Mouse (Mus musculus) C2C12 (cell line): ENCODE measurements around the gene Eid2. TPM values are rescaled to one million over a fixed set of nuclear protein-coding genes. Genes with fewer than 3 reads are reported as not detected.
A peak's percentile ranks its signal among the peaks of the same experiment; 100 is the strongest.

Experiments used
- H3K27me3 ChIP-seq: one replicate; pipeline ENCODE4 v1.6.1; 2011; ENCODE audit not compliant: control insufficient read depth, insufficient read depth, insufficient read length
- H3K36me3 ChIP-seq: one replicate; pipeline ENCODE4 v1.6.1; 2011; ENCODE audit not compliant: control insufficient read depth, insufficient read depth
- H3K4me3 ChIP-seq: one replicate; pipeline ENCODE4 v1.5.1; 2011; ENCODE audit warnings: mild to moderate bottlenecking, control low read depth; ENCODE audit not compliant: poor library complexity, insufficient read depth, severe bottlenecking
- H3K79me2 ChIP-seq: one replicate; pipeline ENCODE4 v1.6.1; 2011; ENCODE audit not compliant: control insufficient read depth, insufficient read depth
- H3K79me3 ChIP-seq: one replicate; pipeline ENCODE4 v1.6.1; 2011; ENCODE audit warnings: low read depth, control low read depth
- H3ac ChIP-seq: one replicate; pipeline ENCODE3; 2011; ENCODE audit warnings: low read depth; ENCODE audit not compliant: control insufficient read depth, insufficient read length
- CEBPB ChIP-seq: IDR thresholded peaks from one replicate; pipeline ENCODE4 v1.6.1; 2011; ENCODE audit warnings: low read depth, mild to moderate bottlenecking, control low read depth, moderate library complexity
- CTCF ChIP-seq: IDR thresholded peaks from one replicate; pipeline ENCODE4 v1.5.1; 2011; ENCODE audit not compliant: control insufficient read depth, insufficient read depth, insufficient read length
- FOSL1 ChIP-seq: IDR thresholded peaks from one replicate; pipeline ENCODE4 v1.8.0; 2011; ENCODE audit warnings: mild to moderate bottlenecking, low read length; ENCODE audit not compliant: poor library complexity, insufficient read depth, severe bottlenecking
- MAX ChIP-seq: IDR thresholded peaks from one replicate; pipeline ENCODE4 v1.6.1; 2011; ENCODE audit warnings: mild to moderate bottlenecking, control low read depth
- MYOD1 ChIP-seq: IDR thresholded peaks from one replicate; pipeline ENCODE4 v1.6.1; 2011; ENCODE audit warnings: low read depth; ENCODE audit not compliant: control insufficient read depth, insufficient read length
- MYOG ChIP-seq: IDR thresholded peaks from one replicate; pipeline ENCODE4 v1.6.1; 2011; ENCODE audit not compliant: control insufficient read depth, insufficient read length; ENCODE audit errors: extremely low read depth
- USF1 ChIP-seq: IDR thresholded peaks from one replicate; pipeline ENCODE4 v1.6.1; 2011; ENCODE audit warnings: low read depth, mild to moderate bottlenecking, control low read depth, moderate library complexity
- polyA plus RNA-seq: library from polyadenylated mRNA; unstranded; fragments of >200 nt; fragmentation: generic; extraction: Trizol; gene quantifications from one replicate; pipeline ENCODE4 v1.2.1, GENCODE M21; 2012; ENCODE audit warnings: missing spikeins

Gene Eid2
- polyA plus RNA-seq, 1 experiment, result 6.9 TPM

DNA sequence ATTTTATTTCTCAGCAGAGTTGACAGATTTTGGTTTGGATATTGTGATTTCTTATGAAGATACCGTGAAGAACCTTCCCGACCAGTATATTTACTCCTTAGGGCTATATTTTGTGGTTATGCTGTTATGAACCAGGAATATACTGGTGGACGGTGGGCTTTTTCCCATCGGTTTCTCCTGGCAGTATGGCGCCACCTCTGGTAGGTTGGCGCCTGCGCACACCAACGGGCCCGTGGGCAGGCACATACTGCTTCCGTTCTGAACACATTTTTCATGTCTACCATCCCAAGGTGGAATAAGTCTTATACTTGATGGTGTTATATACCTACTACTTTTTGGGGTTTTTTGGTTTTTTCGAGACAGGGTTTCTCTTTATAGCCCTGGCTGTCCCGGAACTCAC lies 1.7 kb downstream of the Eid2 start:
- H3K79me2 ChIP-seq, result no peaks in the 10 kb centered on the region
- H3K4me3 ChIP-seq, result no peak overlapping the region
- no peak overlapping the region for H3ac ChIP-seq
- H3K27me3 ChIP-seq, result no peaks in the 10 kb centered on the region
- H3K36me3 ChIP-seq, result no peaks in the 10 kb centered on the region
- no peaks in the 10 kb centered on the region for H3K79me3 ChIP-seq
- TF ChIP-seq MYOG (no peak), FOSL1 (no peak), CTCF (no peak)

DNA sequence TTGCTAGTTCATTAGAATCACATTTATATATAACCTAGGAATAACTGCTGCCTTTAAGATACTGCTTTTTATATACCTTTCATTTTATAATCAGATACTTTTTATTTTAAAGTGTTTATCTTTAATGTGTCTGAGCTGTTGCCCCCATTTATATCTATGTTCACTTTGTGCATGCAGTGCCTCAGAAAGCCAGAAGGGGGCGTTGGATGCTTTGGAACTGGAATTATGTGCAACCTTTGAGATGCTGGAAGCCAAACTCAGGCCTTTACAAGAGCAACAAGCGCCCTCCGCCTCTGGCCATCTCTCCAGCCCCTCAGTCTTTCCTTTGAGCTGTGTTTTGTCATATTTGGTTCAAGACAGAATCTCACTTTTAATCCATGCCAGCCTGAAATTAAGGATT lies 4.1 kb downstream of the Eid2 start:
- Histone ChIP-seq H3K36me3 (no peaks in the 10 kb centered on the region), H3K79me2 (no peaks in the 10 kb centered on the region)
- no peak for TF ChIP-seq CTCF
- TF ChIP-seq MAX, result no peak
- no peak for TF ChIP-seq MYOD1
- TF ChIP-seq USF1, result no peak
- no peak for TF ChIP-seq MYOG
- no peak for TF ChIP-seq FOSL1
- TF ChIP-seq CEBPB, result no peak

DNA sequence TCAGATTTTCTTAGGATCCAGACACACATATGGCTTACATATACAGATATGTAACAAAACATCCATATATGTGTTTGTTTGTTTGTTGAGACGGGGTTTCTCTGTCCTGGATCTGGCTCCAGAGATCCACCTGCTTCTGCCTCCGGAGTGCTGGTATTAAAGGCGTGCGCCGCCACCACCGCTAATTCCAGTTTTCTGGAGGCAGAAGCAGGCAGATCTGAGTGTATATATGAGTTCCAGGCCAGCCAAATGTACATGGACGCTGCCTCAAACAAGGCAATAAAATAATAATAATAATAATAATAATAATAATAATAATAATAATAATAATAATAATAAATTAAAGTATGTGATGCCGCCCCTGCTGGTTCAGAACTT lies 9.5 kb downstream of the Eid2 start:
- Histone ChIP-seq H3K4me3 (no peak overlapping the region), H3K79me2 (no peaks in the 10 kb centered on the region), H3K79me3 (no peaks in the 10 kb centered on the region), H3ac (no peak overlapping the region), H3K27me3 (no peaks in the 10 kb centered on the region), H3K36me3 (no peaks in the 10 kb centered on the region)
- TF ChIP-seq MYOD1, result no peak
- TF ChIP-seq MAX, result no peak
- no peak for TF ChIP-seq MYOG
- no peak for TF ChIP-seq USF1
- TF ChIP-seq FOSL1, result no peak
- TF ChIP-seq CTCF, result no peak
- TF ChIP-seq CEBPB, result no peak

More for the DNA sequence above, 4.1 kb downstream of the Eid2 start:
- no peaks in the 10 kb centered on the region for H3K27me3 ChIP-seq
- no peaks in the 10 kb centered on the region for H3K79me3 ChIP-seq
- H3ac ChIP-seq, result no peak overlapping the region
- H3K4me3 ChIP-seq, result no peak overlapping the region

DNA sequence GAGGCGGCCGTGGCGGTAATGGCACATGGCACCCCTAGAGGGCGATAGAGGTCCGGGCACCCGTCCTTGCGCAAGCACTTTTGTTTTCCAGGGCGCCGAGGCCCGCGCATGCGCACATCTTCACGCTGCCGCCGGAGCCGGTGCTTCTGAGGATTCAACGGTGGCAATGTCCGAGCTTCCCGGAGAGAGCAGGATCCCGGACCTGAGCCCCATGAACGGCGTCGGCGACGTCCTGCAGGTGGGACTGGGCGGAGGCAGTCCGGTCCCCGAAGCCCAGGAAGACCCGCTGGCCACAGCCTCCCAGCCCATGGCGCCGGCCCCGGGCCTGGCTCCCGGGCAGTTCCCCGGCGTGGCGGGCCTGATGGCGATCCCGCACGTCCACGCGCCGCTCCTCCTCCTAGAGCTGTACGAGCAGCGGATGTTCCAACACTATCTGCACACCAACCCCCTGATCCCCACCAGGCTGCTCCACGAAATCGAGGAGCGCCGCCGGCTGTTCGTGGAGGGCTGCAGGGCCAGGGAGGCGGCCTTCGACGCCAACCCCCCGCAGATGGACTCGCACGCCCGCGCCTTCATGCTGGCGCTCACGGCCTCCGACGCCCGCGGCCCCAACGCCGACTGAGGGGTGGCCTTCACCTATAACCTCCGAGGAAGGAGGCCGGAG lies 10.1 kb downstream of the Eid2 start, which contains the start of gene Eid2b:
TSS of gene Eid2b (plus strand) at position 125 of the 664 bp plus-strand sequence.
- H3K79me2 ChIP-seq, result no peaks in the 10 kb centered on the region
- TF ChIP-seq FOSL1 (no peak), CTCF (peak; percentile 88), MAX (peak; percentile 2), USF1 (no peak), CEBPB (peak; percentile 94), MYOG (no peak), MYOD1 (no peak)
- peak within 1 kb of the TSS; percentile 76 for H3ac ChIP-seq
- H3K27me3 ChIP-seq, result no peaks in the 10 kb centered on the region
- no peaks in the 10 kb centered on the region for H3K79me3 ChIP-seq
- H3K36me3 ChIP-seq, result no peaks in the 10 kb centered on the region
- peak within 1 kb of the TSS; percentile 36 for H3K4me3 ChIP-seq

DNA sequence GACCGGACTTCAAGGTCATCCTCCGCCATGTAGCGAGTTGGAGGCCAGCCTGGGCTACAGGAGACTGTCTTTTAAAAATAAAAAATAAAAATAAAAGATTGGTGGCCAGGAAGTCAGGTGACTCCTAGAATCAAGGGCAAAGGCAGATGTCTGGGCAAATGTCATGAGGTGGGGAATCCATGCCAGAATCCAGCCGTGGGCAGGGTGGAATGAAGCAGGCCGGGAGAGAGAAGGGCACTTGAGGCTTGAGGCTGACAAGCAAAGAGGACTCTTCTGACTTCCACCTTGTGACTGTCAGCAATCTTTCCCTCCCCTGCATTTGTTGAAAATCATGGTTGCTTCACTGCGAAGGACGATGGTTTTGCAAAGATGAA lies 10.6 kb downstream of the Eid2 start:
- Histone ChIP-seq H3ac (no peak overlapping the region), H3K27me3 (no peaks in the 10 kb centered on the region), H3K79me2 (no peaks in the 10 kb centered on the region), H3K36me3 (no peaks in the 10 kb centered on the region), H3K79me3 (no peaks in the 10 kb centered on the region), H3K4me3 (no peak overlapping the region)
- no peak for TF ChIP-seq MYOD1
- no peak for TF ChIP-seq CEBPB
- no peak for TF ChIP-seq MAX
- TF ChIP-seq FOSL1, result no peak
- TF ChIP-seq USF1, result no peak
- TF ChIP-seq CTCF, result no peak
- no peak for TF ChIP-seq MYOG

DNA sequence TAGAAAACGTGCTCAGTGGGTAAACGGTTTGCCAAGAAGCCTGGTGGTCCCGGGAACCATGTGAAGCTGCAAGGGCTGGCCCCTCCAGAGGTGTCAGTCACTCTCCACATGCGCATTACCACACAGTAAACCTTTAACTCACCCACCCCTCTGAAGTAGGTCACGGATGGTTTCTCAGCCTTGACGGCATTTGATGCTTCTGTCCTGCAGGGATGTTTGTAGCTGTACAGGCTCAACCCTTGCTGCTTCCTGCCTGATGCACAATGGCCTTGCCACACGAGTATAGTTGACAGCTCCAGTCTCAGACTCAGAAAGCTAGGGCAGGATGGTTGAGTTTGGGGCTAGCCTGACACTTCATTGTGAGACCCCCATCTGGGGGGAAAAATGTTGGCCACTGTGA lies 12.9 kb downstream of the Eid2 start:
- no peak for TF ChIP-seq USF1
- no peak for TF ChIP-seq MAX
- TF ChIP-seq MYOG, result no peak
- TF ChIP-seq MYOD1, result no peak
- no peak for TF ChIP-seq FOSL1
- TF ChIP-seq CEBPB, result no peak
- no peak for TF ChIP-seq CTCF

More for the DNA sequence above, 12.9 kb downstream of the Eid2 start:
- no peaks in the 10 kb centered on the region for H3K27me3 ChIP-seq
- H3K79me2 ChIP-seq, result no peaks in the 10 kb centered on the region
- no peaks in the 10 kb centered on the region for H3K36me3 ChIP-seq
- no peak overlapping the region for H3ac ChIP-seq
- no peak overlapping the region for H3K4me3 ChIP-seq
- H3K79me3 ChIP-seq, result no peaks in the 10 kb centered on the region
